Comparison of ENCODE assay signal across 17 mouse cellular contexts in the genomic region with DNA sequence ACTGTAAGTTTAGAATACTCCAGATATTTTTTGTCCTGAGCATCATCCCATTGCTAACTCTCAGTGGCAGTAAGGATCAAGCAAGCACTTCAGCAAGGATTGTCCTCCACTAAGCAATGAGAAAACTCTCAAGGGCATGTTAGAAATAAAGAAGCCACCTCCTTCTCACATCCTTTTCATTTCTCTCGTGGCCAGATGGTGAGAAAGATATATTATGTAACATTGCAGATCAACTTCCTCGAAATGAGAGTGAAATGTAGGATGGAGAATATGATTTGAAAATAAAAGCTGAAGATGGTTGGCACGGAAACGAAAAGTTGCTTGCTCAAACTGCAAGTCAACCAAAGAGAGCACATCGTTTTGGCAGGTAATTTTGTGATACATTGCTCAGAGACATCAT.
DNase-seq lines count a peak whose midpoint lies in the region; ATAC-seq lines count a peak whose summit lies in the region.
"Had no signal": no experiment of that assay in that cellular context is flagged by ENCODE, and none has a peak within 500 bp of the region (broad histone marks: within the 10 kb centered on the region; RNA-seq: fewer than 3 reads in every experiment).

No protein-coding gene starts in this region.

- intact Hi-C loops in left cerebral cortex, postnatal 36 days (cut with DNase I), result no loop called here

- peak; percentile 7 for DNase-seq in layer of hippocampus, adult 11-12 months (ENCODE audit: low spot score)
- DNase-seq in layer of hippocampus, postnatal 10 days (ENCODE audit: low spot score in 2 of 2), result no peak
- peak; percentile 32 for DNase-seq in 416B (ENCODE audit: low read depth)
- peak; percentile 88 for DNase-seq in brain, adult 2 months (ENCODE audit: low read depth, low spot score)
- DNase-seq in left cerebral cortex, postnatal 36 days (ENCODE audit: low spot score in 2 of 2), result peak; percentile 9 to 11
- DNase-seq in lung, postnatal 4 days, result no peak
- DNase-seq: adrenal gland, postnatal 10 days; cerebellum, adult 11 months; cerebellum, postnatal 14 days; kidney, adult 18-20 months; kidney, postnatal 10 days; lung, adult 2 months; spleen, adult 18-20 months; thymus, adult 18-20 months; thymus, postnatal 4 days had no signal

- ATAC-seq in erythroblast, adult 5-6 weeks (replicated peaks; ENCODE audit: low FRiP score, poor library complexity, severe bottlenecking), result no peak
- ATAC-seq: liver, embryonic 12.5 days had no signal

Comparison
In these comparisons a context has a peak if more than half of its experiments do, and no peak if none do; other contexts are left out.
1. DNase-seq: peak in layer of hippocampus, adult 11-12 months (single experiment), 416B (single experiment), brain, adult 2 months (single experiment) and left cerebral cortex, postnatal 36 days (2 of 2); none in layer of hippocampus, postnatal 10 days (0 of 2) and lung, postnatal 4 days (0 of 2).